Mouse (Mus musculus): Measurements from ENCODE around the gene H6pd. TPM values are rescaled to one million over a fixed set of nuclear protein-coding genes. Genes with fewer than 3 reads are reported as not detected.
A peak's percentile ranks its signal among the peaks of the same experiment; 100 is the strongest.

H6pd gene
- polyA plus RNA-seq, 1 experiment from 2014 or later, result 2.8 TPM

- H3K27me3 ChIP-seq (ENCODE audit: control insufficient read depth, insufficient read depth, low read length), result no peaks in the 10 kb centered on the region
- no peaks in the 10 kb centered on the region for H3K9me3 ChIP-seq (ENCODE audit: control insufficient read depth, low read length)
- H3K4me1 ChIP-seq (replicated peaks; ENCODE audit: control insufficient read depth, insufficient read depth, low read length), result peaks cover 9% of the 10 kb centered on the region
- peak overlapping the region; percentile 37; the same call in 1 of the 2 replicates for H3K9ac ChIP-seq (ENCODE audit: low read depth, low read length)
- no peak overlapping the region for H3K4me3 ChIP-seq (ENCODE audit: low read depth, low read length)
- no peaks in the 10 kb centered on the region for H3K36me3 ChIP-seq (ENCODE audit: control insufficient read depth, insufficient read depth, low read length)
- WGBS, result 10% methylated on average over 8 of the region's 8 CpGs
- no peak overlapping the region; the same call in 1 of the 2 replicates for H3K27ac ChIP-seq (ENCODE audit: low read depth, low read length)
- no peak overlapping the region for H3K4me2 ChIP-seq (replicated peaks; ENCODE audit: low read depth, low read length)
- peak; percentile 53 for DNase-seq (ENCODE audit: low spot score)
- ATAC-seq (ENCODE audit: low FRiP score), result peak; percentile 78
Measured at GRCm38 (mm10) chr4:149990212-149990953, 18.4 kb downstream of the H6pd start.

GRCm38 (mm10) chr4:149988931-149989556, 19.8 kb downstream of the H6pd start:
- H3K4me1 ChIP-seq (replicated peaks; ENCODE audit: control insufficient read depth, insufficient read depth, low read length), result peaks cover 9% of the 10 kb centered on the region
- H3K9me3 ChIP-seq (ENCODE audit: control insufficient read depth, low read length), result no peaks in the 10 kb centered on the region
- 10% methylated on average over 21 of the region's 21 CpGs for WGBS
- no peak overlapping the region for H3K4me3 ChIP-seq (ENCODE audit: low read depth, low read length)
- peak; percentile 87 for DNase-seq (ENCODE audit: low spot score)
- peak; percentile 82 for ATAC-seq (ENCODE audit: low FRiP score)
- no peaks in the 10 kb centered on the region for H3K36me3 ChIP-seq (ENCODE audit: control insufficient read depth, insufficient read depth, low read length)
- no peak overlapping the region for H3K27ac ChIP-seq (ENCODE audit: low read depth, low read length)
- no peak overlapping the region for H3K9ac ChIP-seq (ENCODE audit: low read depth, low read length)
- H3K27me3 ChIP-seq (ENCODE audit: control insufficient read depth, insufficient read depth, low read length), result no peaks in the 10 kb centered on the region
- H3K4me2 ChIP-seq (replicated peaks; ENCODE audit: low read depth, low read length), result peak overlapping the region; percentile 42

GRCm38 (mm10) chr4:149988301-149988700, 20.5 kb downstream of the H6pd start:
- H3K27me3 ChIP-seq (ENCODE audit: control insufficient read depth, insufficient read depth, low read length), result no peaks in the 10 kb centered on the region
- no peak for ATAC-seq (ENCODE audit: low FRiP score)
- DNase-seq (ENCODE audit: low spot score), result no peak
- H3K36me3 ChIP-seq (ENCODE audit: control insufficient read depth, insufficient read depth, low read length), result no peaks in the 10 kb centered on the region
- peaks cover 9% of the 10 kb centered on the region for H3K4me1 ChIP-seq (replicated peaks; ENCODE audit: control insufficient read depth, insufficient read depth, low read length)
- no peaks in the 10 kb centered on the region for H3K9me3 ChIP-seq (ENCODE audit: control insufficient read depth, low read length)
- no peak overlapping the region for H3K9ac ChIP-seq (ENCODE audit: low read depth, low read length)
- no peak overlapping the region for H3K27ac ChIP-seq (ENCODE audit: low read depth, low read length)
- 73% methylated on average over 6 of the region's 6 CpGs for WGBS
- H3K4me2 ChIP-seq (replicated peaks; ENCODE audit: low read depth, low read length), result no peak overlapping the region
- H3K4me3 ChIP-seq (ENCODE audit: low read depth, low read length), result no peak overlapping the region

GRCm38 (mm10) chr4:149986671-149987417, 22.0 kb downstream of the H6pd start:
- no peaks in the 10 kb centered on the region for H3K9me3 ChIP-seq (ENCODE audit: control insufficient read depth, low read length)
- 86% methylated on average over 10 of the region's 10 CpGs for WGBS

GRCm38 (mm10) chr4:149983921-149984645, 24.7 kb downstream of the H6pd start:
- ATAC-seq (ENCODE audit: low FRiP score) (no peak), DNase-seq (ENCODE audit: low spot score) (no peak)
- H3K36me3 ChIP-seq (ENCODE audit: control insufficient read depth, insufficient read depth, low read length), result no peaks in the 10 kb centered on the region
- H3K4me3 ChIP-seq (ENCODE audit: low read depth, low read length), result no peak overlapping the region
- no peak overlapping the region for H3K9ac ChIP-seq (ENCODE audit: low read depth, low read length)
- peaks cover 3% of the 10 kb centered on the region; the same call in 1 of the 2 replicates for H3K4me1 ChIP-seq (replicated peaks; ENCODE audit: control insufficient read depth, insufficient read depth, low read length)
- no peaks in the 10 kb centered on the region for H3K27me3 ChIP-seq (ENCODE audit: control insufficient read depth, insufficient read depth, low read length)
- 92% methylated on average over 23 of the region's 23 CpGs for WGBS
- H3K27ac ChIP-seq (ENCODE audit: low read depth, low read length), result no peak overlapping the region
- no peaks in the 10 kb centered on the region for H3K9me3 ChIP-seq (ENCODE audit: control insufficient read depth, low read length)
- H3K4me2 ChIP-seq (replicated peaks; ENCODE audit: low read depth, low read length), result no peak overlapping the region

More at GRCm38 (mm10) chr4:149986671-149987417, 22.0 kb downstream of the H6pd start:
- Histone ChIP-seq H3K4me2 (replicated peaks; ENCODE audit: low read depth, low read length) (no peak overlapping the region), H3K9ac (ENCODE audit: low read depth, low read length) (no peak overlapping the region), H3K27ac (ENCODE audit: low read depth, low read length) (no peak overlapping the region), H3K36me3 (ENCODE audit: control insufficient read depth, insufficient read depth, low read length) (no peaks in the 10 kb centered on the region), H3K4me1 (replicated peaks; ENCODE audit: control insufficient read depth, insufficient read depth, low read length) (peaks cover 9% of the 10 kb centered on the region), H3K4me3 (ENCODE audit: low read depth, low read length) (no peak overlapping the region), H3K27me3 (ENCODE audit: control insufficient read depth, insufficient read depth, low read length) (no peaks in the 10 kb centered on the region)
- ATAC-seq (ENCODE audit: low FRiP score) (no peak), DNase-seq (ENCODE audit: low spot score) (no peak)

GRCm38 (mm10) chr4:149982154-149982553, 26.7 kb downstream of the H6pd start:
- Histone ChIP-seq H3K9me3 (ENCODE audit: control insufficient read depth, low read length) (no peaks in the 10 kb centered on the region), H3K9ac (ENCODE audit: low read depth, low read length) (no peak overlapping the region), H3K4me1 (replicated peaks; ENCODE audit: control insufficient read depth, insufficient read depth, low read length) (peaks cover 6% of the 10 kb centered on the region; the same call in 1 of the 2 replicates), H3K27me3 (ENCODE audit: control insufficient read depth, insufficient read depth, low read length) (no peaks in the 10 kb centered on the region), H3K4me2 (replicated peaks; ENCODE audit: low read depth, low read length) (no peak overlapping the region), H3K36me3 (ENCODE audit: control insufficient read depth, insufficient read depth, low read length) (no peaks in the 10 kb centered on the region), H3K4me3 (ENCODE audit: low read depth, low read length) (no peak overlapping the region), H3K27ac (ENCODE audit: low read depth, low read length) (no peak overlapping the region)
- ATAC-seq (ENCODE audit: low FRiP score) (no peak), DNase-seq (ENCODE audit: low spot score) (no peak)
- 84% methylated on average over 15 of the region's 15 CpGs for WGBS

GRCm38 (mm10) chr4:149979819-149980308, 29.0 kb downstream of the H6pd start:
- DNase-seq (ENCODE audit: low spot score) (peak; percentile 93), ATAC-seq (ENCODE audit: low FRiP score) (peak; percentile 48; the same call in 1 of the 2 replicates)
- peak overlapping the region; percentile 35; the same call in 1 of the 2 replicates for H3K9ac ChIP-seq (ENCODE audit: low read depth, low read length)
- no peak overlapping the region for H3K27ac ChIP-seq (ENCODE audit: low read depth, low read length)
- peak overlapping the region; percentile 36 for H3K4me2 ChIP-seq (replicated peaks; ENCODE audit: low read depth, low read length)
- H3K36me3 ChIP-seq (ENCODE audit: control insufficient read depth, insufficient read depth, low read length), result no peaks in the 10 kb centered on the region
- peaks cover 6% of the 10 kb centered on the region; the same call in 1 of the 2 replicates for H3K4me1 ChIP-seq (replicated peaks; ENCODE audit: control insufficient read depth, insufficient read depth, low read length)
- H3K4me3 ChIP-seq (ENCODE audit: low read depth, low read length), result no peak overlapping the region
- 2% methylated on average over 12 of the region's 12 CpGs for WGBS
- no peaks in the 10 kb centered on the region for H3K9me3 ChIP-seq (ENCODE audit: control insufficient read depth, low read length)
- no peaks in the 10 kb centered on the region for H3K27me3 ChIP-seq (ENCODE audit: control insufficient read depth, insufficient read depth, low read length)

GRCm38 (mm10) chr4:149978820-149979219, 30.0 kb downstream of the H6pd start:
- H3K27ac ChIP-seq (ENCODE audit: low read depth, low read length), result no peak overlapping the region
- no peaks in the 10 kb centered on the region for H3K36me3 ChIP-seq (ENCODE audit: control insufficient read depth, insufficient read depth, low read length)
- WGBS, result 87% methylated on average over 2 of the region's 2 CpGs

More at GRCm38 (mm10) chr4:149978820-149979219, 30.0 kb downstream of the H6pd start:
- H3K27me3 ChIP-seq (ENCODE audit: control insufficient read depth, insufficient read depth, low read length), result no peaks in the 10 kb centered on the region
- ATAC-seq (ENCODE audit: low FRiP score) (no peak), DNase-seq (ENCODE audit: low spot score) (no peak)
- no peak overlapping the region for H3K4me2 ChIP-seq (replicated peaks; ENCODE audit: low read depth, low read length)
- H3K9ac ChIP-seq (ENCODE audit: low read depth, low read length), result no peak overlapping the region
- H3K9me3 ChIP-seq (ENCODE audit: control insufficient read depth, low read length), result no peaks in the 10 kb centered on the region
- H3K4me3 ChIP-seq (ENCODE audit: low read depth, low read length), result no peak overlapping the region
- peaks cover 6% of the 10 kb centered on the region; the same call in 1 of the 2 replicates for H3K4me1 ChIP-seq (replicated peaks; ENCODE audit: control insufficient read depth, insufficient read depth, low read length)
